Mouse (Mus musculus) T-helper 1 cell (primary cell): ENCODE results near the gene Dbnl.

ENCODE experiments used
- in situ Hi-C: fragments of 300-600 bp; cut with MboI, MseI; formaldehyde crosslinking; loops from one replicate; pipeline ENCODE4 v1.15.1; 2025; ENCODE audit warnings: high pct_unique_total_duplicates

The Dbnl gene

GRCm38 (mm10) chr11:5795706-5796105 lies 7.4 kb downstream of the Dbnl start:
- in situ Hi-C loops, result loop anchor here (5.0 kb wide), 1 partner anchor 52 kb away; no protein-coding TSS in a partner anchor

DNA sequence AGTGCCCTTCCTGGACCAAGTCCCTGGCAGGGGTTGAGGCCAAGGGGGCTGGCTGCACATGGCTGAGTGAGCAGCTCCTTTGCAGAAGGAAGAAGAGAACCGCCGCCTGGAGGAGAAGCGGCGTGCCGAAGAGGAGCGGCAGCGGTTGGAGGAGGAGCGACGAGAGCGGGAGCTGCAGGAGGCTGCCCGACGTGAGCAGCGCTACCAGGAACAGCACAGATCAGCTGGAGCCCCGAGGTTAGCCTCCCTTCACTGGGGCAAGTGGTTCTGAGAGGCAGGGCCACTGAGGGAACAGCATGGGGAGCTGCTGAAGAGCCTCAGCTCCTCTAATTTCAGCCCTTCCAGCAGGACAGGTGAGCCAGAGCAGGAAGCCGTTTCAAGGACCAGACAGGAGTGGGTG lies 8.7 kb downstream of the Dbnl start:
- in situ Hi-C loops, result loop anchor here (5.0 kb wide), 1 partner anchor 50 kb away; no protein-coding TSS in a partner anchor

DNA sequence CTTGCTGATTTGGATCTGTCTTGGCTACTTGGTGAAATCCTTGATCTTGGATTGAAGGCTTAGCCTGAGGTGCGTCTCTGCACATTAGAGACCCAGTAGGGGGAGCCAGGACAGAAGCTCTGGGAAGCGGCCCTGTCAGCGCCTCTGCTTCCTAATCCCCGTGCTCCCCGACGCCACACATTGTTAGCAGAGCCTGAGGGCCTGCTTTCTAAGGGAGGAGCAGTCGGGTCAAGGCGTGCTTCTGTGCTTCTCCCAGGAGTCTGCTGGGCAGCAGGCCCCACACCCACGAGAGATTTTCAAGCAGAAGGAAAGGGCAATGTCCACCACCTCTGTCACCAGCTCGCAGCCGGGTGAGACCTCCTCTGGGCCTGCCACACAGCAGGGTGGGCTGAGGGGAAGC lies 9.1 kb downstream of the Dbnl start:
- in situ Hi-C loops, result loop anchor here (5.0 kb wide), 1 partner anchor 50 kb away; no protein-coding TSS in a partner anchor

DNA sequence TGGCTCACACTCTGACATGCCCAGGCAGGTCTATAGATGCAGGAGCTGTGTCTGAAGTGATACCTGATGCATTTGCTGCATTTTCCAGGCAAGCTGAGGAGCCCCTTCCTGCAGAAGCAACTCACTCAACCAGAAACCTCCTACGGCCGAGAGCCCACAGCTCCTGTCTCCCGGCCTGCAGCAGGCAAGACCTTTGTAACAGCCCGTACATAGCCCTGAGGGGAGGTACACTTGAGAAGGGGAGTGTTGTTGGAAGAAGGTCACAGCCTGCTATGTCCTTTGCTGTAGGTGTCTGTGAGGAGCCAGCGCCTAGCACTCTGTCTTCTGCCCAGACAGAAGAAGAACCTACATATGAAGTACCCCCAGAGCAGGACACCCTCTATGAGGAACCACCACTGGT lies 9.6 kb downstream of the Dbnl start:
- in situ Hi-C loops, result loop anchor here (5.0 kb wide), 1 partner anchor 49 kb away; no protein-coding TSS in a partner anchor

- in situ Hi-C loops, result loop anchor here (5.0 kb wide), 1 partner anchor 47 kb away; no protein-coding TSS in a partner anchor
These were observed 11.6 kb downstream of the Dbnl start for GRCm38 (mm10) chr11:5799621-5800490.

GRCm38 (mm10) chr11:5801511-5801910 lies 13.2 kb downstream of the Dbnl start:
- in situ Hi-C loops, result no loop called here

DNA sequence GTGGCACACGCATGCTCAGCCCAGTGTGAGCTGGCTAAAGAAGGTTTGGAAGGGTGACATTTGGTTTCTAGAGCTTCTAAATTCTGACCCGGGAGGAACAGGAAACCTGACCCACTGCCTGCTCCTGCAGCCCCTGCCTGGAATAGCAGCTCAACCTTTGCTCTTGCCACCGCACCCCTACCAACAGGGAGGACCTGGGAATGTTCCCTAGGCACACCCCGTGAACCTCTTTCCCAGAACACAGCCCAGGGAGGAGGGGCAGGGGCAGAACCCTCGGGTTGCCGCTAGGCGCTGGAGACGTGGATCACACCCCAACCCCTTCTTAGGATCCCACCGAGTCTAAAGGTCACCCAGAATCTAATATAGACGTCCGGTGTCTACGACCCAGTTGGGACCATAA lies 13.7 kb downstream of the Dbnl start:
- in situ Hi-C loops, result no loop called here

DNA sequence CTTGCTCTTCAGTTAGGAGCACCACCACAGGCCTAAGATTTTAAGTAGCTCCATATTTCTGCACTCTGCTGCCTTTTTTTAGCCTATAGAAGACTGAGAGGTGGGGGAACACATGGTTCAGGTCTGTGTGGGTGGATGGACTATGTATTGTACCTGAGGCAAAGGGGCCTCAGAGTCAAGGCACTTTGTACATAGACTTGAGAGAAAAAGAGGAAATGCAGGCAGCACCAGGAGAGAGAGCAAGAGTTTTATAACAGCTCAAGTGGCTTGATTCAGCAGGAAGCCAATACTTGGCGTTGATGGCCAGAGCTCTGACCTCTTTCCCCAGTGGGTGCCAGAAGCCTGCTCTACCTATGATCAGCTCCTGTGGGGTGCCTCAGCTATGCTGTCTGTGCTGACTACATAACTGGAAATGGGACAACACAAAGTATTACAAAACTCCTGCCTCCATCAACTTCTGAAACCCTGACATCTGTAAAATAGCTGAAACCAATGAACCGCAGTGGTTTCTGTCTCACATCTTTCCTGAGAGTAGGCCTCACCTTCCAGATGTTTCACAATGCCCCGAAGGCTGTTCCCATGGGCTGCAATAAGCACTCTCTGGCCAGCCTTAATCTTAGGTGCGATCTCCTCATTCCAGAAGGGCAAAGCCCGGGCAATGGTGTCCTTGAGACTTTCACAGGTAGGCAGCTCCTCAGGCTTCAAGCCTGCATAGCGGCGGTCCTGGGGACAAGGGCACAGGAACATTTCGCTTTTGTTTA lies 14.3 kb downstream of the Dbnl start:
- in situ Hi-C loops, result no loop called here

- in situ Hi-C loops, result no loop called here
These were observed 15.3 kb downstream of the Dbnl start, which contains the start of gene Pgam2 for GRCm38 (mm10) chr11:5803551-5803981. Gene Pgam2 (minus strand): TSS chr11:5803733.

- in situ Hi-C loops, result no loop called here
These were observed 15.9 kb downstream of the Dbnl start for GRCm38 (mm10) chr11:5804174-5804573.

- in situ Hi-C loops, result loop anchor here (5.0 kb wide), 1 partner anchor 97 kb away; no protein-coding TSS in a partner anchor
These were observed 17.4 kb downstream of the Dbnl start for GRCm38 (mm10) chr11:5805711-5806110.

GRCm38 (mm10) chr11:5807956-5808355 lies 19.7 kb downstream of the Dbnl start:
- in situ Hi-C loops, result loop anchor here (5.0 kb wide), 1 partner anchor 94 kb away; no protein-coding TSS in a partner anchor

DNA sequence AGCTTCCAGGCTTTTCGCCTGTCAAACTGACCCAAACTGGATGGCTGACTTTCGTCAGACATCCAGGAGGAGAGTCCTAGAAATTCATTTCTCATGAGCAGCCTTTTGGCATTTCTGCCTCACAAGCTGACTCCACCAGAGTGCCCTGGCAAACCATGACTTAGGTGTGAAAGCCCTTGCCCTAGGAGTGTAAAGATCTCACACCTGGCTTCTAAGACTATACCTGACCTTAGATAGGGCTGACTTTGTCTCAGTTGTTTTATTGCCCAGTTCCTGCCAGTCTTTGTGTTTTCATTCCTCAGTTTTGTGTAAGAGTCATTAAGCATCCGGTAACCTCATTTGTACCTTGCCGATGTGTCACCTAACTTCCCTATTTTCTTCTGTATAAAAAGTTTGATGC lies 21.2 kb downstream of the Dbnl start:
- in situ Hi-C loops, result loop anchor here (5.0 kb wide), 1 partner anchor 93 kb away; no protein-coding TSS in a partner anchor

DNA sequence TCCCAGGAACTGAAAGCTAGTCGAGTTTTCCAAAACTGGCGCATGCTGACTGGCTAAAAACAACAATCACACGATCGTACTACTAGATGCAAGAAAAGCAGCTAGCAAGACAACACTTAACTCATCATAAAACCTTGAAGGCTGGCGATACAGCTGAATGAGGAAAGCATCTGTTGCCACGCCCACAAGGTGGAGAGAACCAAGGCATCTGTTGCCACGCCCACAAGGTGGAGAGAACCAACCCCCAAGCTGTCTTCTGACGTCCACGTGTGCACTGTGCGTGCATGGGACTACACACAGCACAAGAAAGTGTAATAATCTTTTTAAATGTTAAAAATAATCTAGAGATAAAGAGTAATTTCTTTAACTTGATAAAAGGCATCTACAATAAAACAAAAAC lies 25.1 kb downstream of the Dbnl start:
- in situ Hi-C loops, result no loop called here

- in situ Hi-C loops, result no loop called here
These were observed 30.9 kb downstream of the Dbnl start for GRCm38 (mm10) chr11:5819223-5819622.

DNA sequence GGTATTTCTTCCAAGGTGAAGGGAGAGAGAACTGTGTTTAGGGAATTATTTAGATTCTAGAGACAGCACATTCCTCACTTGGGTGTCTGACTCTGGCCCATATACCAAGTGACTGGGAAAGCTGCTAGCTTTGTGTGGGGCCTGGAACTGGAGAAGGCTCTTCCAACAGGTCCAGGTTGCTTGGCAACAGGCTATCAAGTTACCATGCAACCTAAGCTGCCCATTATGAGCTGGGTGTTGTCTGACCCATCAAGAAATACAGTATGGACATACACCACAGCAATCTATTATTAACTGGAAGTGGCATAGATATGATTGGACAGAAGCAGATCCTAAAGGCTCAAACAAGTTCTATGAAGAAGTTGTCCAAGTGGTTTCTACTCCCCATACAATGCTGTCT lies 37.1 kb downstream of the Dbnl start:
- in situ Hi-C loops, result no loop called here

- in situ Hi-C loops, result no loop called here
These were observed 39.6 kb downstream of the Dbnl start for GRCm38 (mm10) chr11:5827931-5828330.

GRCm38 (mm10) chr11:5828509-5829191 lies 40.4 kb downstream of the Dbnl start:
- in situ Hi-C loops, result no loop called here

GRCm38 (mm10) chr11:5829327-5829726 lies 41.0 kb downstream of the Dbnl start:
- in situ Hi-C loops, result no loop called here

DNA sequence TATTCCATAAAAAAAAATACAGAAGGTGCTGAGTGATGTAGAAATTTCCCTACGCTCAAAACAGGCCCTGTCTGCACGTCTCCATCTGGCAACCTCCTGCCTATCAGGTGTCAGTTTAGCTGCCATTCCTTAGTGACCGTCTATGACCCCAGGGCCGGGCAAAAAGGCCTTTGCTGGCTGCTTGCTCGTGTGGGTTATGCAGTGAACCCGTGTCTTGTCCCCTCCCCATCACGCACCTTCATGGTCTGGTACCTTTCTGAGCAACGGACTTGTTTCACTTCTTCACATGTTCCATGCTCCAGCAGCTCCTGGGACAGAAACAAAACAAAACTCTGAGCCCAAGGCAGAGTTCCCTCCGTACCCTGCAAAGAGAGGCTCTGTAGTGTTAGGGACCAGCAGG lies 46.2 kb downstream of the Dbnl start:
- in situ Hi-C loops, result no loop called here

DNA sequence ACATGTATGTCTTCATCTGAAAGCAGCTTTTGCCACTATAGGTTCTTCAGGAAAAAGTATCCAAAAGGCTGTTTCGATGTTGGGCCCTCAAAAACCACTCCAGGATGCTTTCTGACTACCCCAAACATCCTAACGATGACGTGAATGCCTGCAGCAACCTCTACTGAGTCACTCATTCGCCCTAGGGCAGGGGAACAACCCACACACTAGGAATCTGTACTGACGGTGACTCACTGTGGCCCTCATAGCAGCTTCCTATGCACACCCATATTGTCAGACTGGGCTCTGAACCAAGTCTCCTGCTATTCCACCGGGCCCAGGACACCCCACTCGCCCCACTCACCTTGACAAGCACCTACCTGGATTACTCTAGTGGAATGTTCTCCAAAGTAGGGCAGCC lies 46.8 kb downstream of the Dbnl start:
- in situ Hi-C loops, result no loop called here

DNA sequence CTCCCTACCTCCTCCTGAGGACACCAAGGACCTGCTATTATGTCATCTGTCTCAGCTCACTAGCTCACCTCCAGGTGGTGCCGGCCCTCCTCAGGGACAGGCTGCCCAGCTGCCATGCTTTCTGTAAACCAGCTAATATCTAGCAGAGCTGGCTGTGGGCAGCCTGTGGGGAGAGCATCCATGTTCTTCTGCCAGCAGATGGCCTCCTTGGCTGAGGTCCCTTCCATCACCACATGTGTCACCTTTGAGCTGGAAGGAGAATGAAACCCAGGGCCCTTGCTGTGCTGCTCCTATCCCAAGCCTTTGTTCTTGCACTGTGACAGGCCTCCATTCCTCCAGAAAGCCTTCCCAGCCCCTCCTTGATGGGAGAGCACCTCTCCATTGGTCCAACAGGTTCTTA lies 47.8 kb downstream of the Dbnl start:
- in situ Hi-C loops, result no loop called here
